In the genomic region with DNA sequence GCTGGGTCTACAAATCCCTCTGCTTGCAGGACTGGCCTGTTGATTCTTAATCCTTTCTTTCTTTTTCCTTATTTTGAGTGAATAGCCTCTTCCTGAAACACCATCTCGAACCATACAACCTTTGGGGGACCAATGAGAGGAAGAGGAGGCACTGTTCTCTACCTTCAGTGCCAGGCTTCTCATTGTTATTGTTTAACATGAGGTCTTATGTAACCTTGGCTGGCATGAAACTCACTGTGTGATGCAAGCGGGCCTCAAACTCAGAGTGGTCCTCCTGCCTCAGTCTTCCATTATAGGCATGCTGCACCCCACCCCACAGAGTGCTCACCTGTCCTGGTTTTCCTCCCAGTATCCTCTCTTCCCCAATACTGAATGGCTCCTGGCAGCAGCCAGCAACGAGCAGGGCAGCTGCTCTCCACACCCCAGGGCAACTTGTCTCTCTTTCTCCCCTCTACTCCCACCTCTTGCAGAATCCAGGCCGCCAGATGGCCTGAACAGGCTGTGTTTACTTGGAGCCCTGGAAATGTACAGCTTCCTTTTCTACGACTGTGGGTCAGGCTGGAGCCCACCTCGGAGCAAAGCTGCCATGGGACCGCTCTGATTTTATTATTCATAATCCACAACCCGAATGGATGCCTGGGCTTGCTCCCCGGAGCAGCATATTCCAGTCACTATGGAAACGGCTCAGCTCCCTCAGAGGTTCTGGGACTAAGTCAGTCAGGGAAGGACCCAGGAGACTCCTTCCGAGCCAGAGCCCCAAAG, we compare ENCODE assay signal across 8 mouse cellular contexts. TPM values are rescaled to one million over a fixed set of nuclear protein-coding genes. Genes with fewer than 3 reads are reported as not detected.
A peak's percentile ranks its signal among the peaks of the same experiment; 100 is the strongest.
DNase-seq lines count a peak whose midpoint lies in the region; ATAC-seq and TF ChIP-seq lines count a peak whose summit lies in the region.

No protein-coding gene starts in this region.

- H3K9ac ChIP-seq in forebrain, embryonic 11.5 days (ENCODE audit: low read length) = no peak overlapping the region; the same call in 1 of the 2 replicates
- H3K9ac ChIP-seq in forebrain, postnatal 0 days = no peak overlapping the region
- H3K9ac ChIP-seq in midbrain, embryonic 11.5 days (ENCODE audit: low read length) = no peak overlapping the region

- H3K4me2 ChIP-seq in forebrain, embryonic 11.5 days (ENCODE audit: low read depth, low read length, severe bottlenecking) = no peak overlapping the region
- H3K4me2 ChIP-seq in forebrain, postnatal 0 days (ENCODE audit: low read depth) = no peak overlapping the region
- H3K4me2 ChIP-seq in midbrain, embryonic 11.5 days = peak overlapping the region; percentile 7; the same call in 1 of the 2 replicates

- no peak for TF ChIP-seq CTCF in forebrain, postnatal 0 days (IDR thresholded peaks at IDR 0.05; ENCODE audit: low read depth)

- H3K9me3 ChIP-seq in forebrain, embryonic 10.5 days = no peaks in the 10 kb centered on the region
- H3K9me3 ChIP-seq in forebrain, embryonic 11.5 days (ENCODE audit: control insufficient read depth, low read length) = no peaks in the 10 kb centered on the region
- H3K9me3 ChIP-seq in forebrain, postnatal 0 days (ENCODE audit: low read length) = no peaks in the 10 kb centered on the region
- no peaks in the 10 kb centered on the region for H3K9me3 ChIP-seq in midbrain, embryonic 11.5 days (ENCODE audit: control insufficient read depth, low read length)

- H3K36me3 ChIP-seq in forebrain, embryonic 10.5 days (replicated peaks) = peaks cover 27% of the 10 kb centered on the region
- H3K36me3 ChIP-seq in forebrain, embryonic 11.5 days (ENCODE audit: control insufficient read depth, insufficient read depth, low read length) = no peaks in the 10 kb centered on the region; the same call in 1 of the 2 replicates
- H3K36me3 ChIP-seq in forebrain, postnatal 0 days (ENCODE audit: insufficient read depth) = peaks cover 7% of the 10 kb centered on the region
- no peaks in the 10 kb centered on the region; the same call in 1 of the 2 replicates for H3K36me3 ChIP-seq in midbrain, embryonic 11.5 days (ENCODE audit: control insufficient read depth, insufficient read depth, low read length)

- ATAC-seq in forebrain, embryonic 11.5 days (replicated peaks; ENCODE audit: low FRiP score) = no peak
- ATAC-seq in cerebellum, adult (ENCODE audit: insufficient number of reproducible peaks, low FRiP score, low TSS enrichment) = peak; percentile 74; the same call in 1 of the 2 replicates
- ATAC-seq in forebrain, postnatal 0 days = no peak
- ATAC-seq in midbrain, embryonic 11.5 days (ENCODE audit: low FRiP score) = peak; percentile 26; the same call in 1 of the 2 replicates

- WGBS in forebrain, embryonic 10.5 days = 64% methylated on average over 11 of the region's 11 CpGs
- 58% methylated on average over 11 of the region's 11 CpGs for WGBS in forebrain, embryonic 11.5 days
- WGBS in forebrain, postnatal 0 days = 31% methylated on average over 11 of the region's 11 CpGs
- WGBS in midbrain, embryonic 11.5 days = 45% methylated on average over 11 of the region's 11 CpGs

- peaks cover 35% of the 10 kb centered on the region for H3K4me1 ChIP-seq in forebrain, embryonic 10.5 days
- peaks cover 1% of the 10 kb centered on the region; the same call in 1 of the 2 replicates for H3K4me1 ChIP-seq in forebrain, embryonic 11.5 days (replicated peaks; ENCODE audit: control insufficient read depth, insufficient read depth, low read length)
- peaks cover 16% of the 10 kb centered on the region for H3K4me1 ChIP-seq in forebrain, postnatal 0 days (ENCODE audit: insufficient read depth)
- peaks cover 11% of the 10 kb centered on the region for H3K4me1 ChIP-seq in midbrain, embryonic 11.5 days (ENCODE audit: control insufficient read depth, insufficient read depth, low read length)

- intact Hi-C loops in heart, postnatal 10 days (cut with DNase I) = no loop called here

- peak overlapping the region; percentile 31 for H3K27ac ChIP-seq in forebrain, embryonic 10.5 days
- no peak overlapping the region for H3K27ac ChIP-seq in forebrain, embryonic 11.5 days (ENCODE audit: low read depth, low read length)
- peak overlapping the region; percentile 36; the same call in 1 of the 2 replicates for H3K27ac ChIP-seq in forebrain, postnatal 0 days (ENCODE audit: low read depth, low read length)
- H3K27ac ChIP-seq in midbrain, embryonic 11.5 days (ENCODE audit: low read depth, low read length) = peak overlapping the region; percentile 77

- no peak overlapping the region for H3K4me3 ChIP-seq in forebrain, embryonic 10.5 days
- H3K4me3 ChIP-seq in forebrain, embryonic 11.5 days (ENCODE audit: low read depth, low read length) = no peak overlapping the region
- no peak overlapping the region for H3K4me3 ChIP-seq in forebrain, postnatal 0 days (ENCODE audit: low read depth, low read length)
- H3K4me3 ChIP-seq in midbrain, embryonic 11.5 days (ENCODE audit: low read depth, low read length) = no peak overlapping the region

- DNase-seq in forebrain, embryonic 10.5 days (ENCODE audit: extremely low spot score, low spot score) = no peak
- no peak for DNase-seq in forebrain, embryonic 11.5 days (ENCODE audit: low spot score)
- peak; percentile 36 for DNase-seq in forebrain, postnatal 0 days
- no peak for DNase-seq in midbrain, embryonic 11.5 days (ENCODE audit: low spot score, missing footprints)
- no peak for DNase-seq in ovary, adult 18-20 months (ENCODE audit: low spot score)
- no peak for DNase-seq in heart, postnatal 10 days
- no peak for DNase-seq in urinary bladder, adult 2 months (ENCODE audit: low spot score)

- H3K27me3 ChIP-seq in forebrain, embryonic 10.5 days (ENCODE audit: poor library complexity, severe bottlenecking) = no peaks in the 10 kb centered on the region
- no peaks in the 10 kb centered on the region for H3K27me3 ChIP-seq in forebrain, embryonic 11.5 days (ENCODE audit: control insufficient read depth, insufficient read depth, low read length)
- no peaks in the 10 kb centered on the region for H3K27me3 ChIP-seq in forebrain, postnatal 0 days (ENCODE audit: insufficient read depth, low read length)
- H3K27me3 ChIP-seq in midbrain, embryonic 11.5 days (ENCODE audit: control insufficient read depth, insufficient read depth, low read length) = no peaks in the 10 kb centered on the region

RNA-seq across cellular contexts. Expression of a gene that starts 2.7 kb away (rescaled TPM):
- 275 and 277 TPM in 2 replicates for polyA plus RNA-seq in forebrain, embryonic 10.5 days (2016; fragmentation: Nextera tagmentation; extraction: Ambion mirVana)
- 253 and 265 TPM in 2 replicates for polyA plus RNA-seq in forebrain, embryonic 11.5 days (2014; fragmentation: Nextera tagmentation; extraction: Ambion mirVana)
- 82.1 and 86.1 TPM in 2 replicates for total RNA-seq in forebrain, postnatal 0 days (2014; rRNA removed)
- polyA plus RNA-seq in forebrain, postnatal 0 days (2015; fragmentation: Nextera tagmentation; extraction: Ambion mirVana) = 201 and 203 TPM in 2 replicates
- polyA plus RNA-seq in midbrain, embryonic 11.5 days (2014; fragmentation: Nextera tagmentation; extraction: Ambion mirVana) = 268 and 278 TPM in 2 replicates
- 100 to 1,000 TPM; 144 to 150 TPM for total RNA-seq in heart, postnatal 10 days (2021)
- 89.3 and 89.6 TPM in 2 replicates for polyA plus RNA-seq in urinary bladder, adult 2 months (2012; rRNA removed)

RNA-seq across cellular contexts. Expression of a gene that starts 19.0 kb away (rescaled TPM):
- 877 and 886 TPM in 2 replicates for polyA plus RNA-seq in forebrain, embryonic 10.5 days (2016; fragmentation: Nextera tagmentation; extraction: Ambion mirVana)
- polyA plus RNA-seq in forebrain, embryonic 11.5 days (2014; fragmentation: Nextera tagmentation; extraction: Ambion mirVana) = 814 TPM in 2 replicates
- total RNA-seq in forebrain, postnatal 0 days (2014; rRNA removed) = 339 and 418 TPM in 2 replicates
- polyA plus RNA-seq in forebrain, postnatal 0 days (2015; fragmentation: Nextera tagmentation; extraction: Ambion mirVana) = 808 and 932 TPM in 2 replicates
- 886 and 917 TPM in 2 replicates for polyA plus RNA-seq in midbrain, embryonic 11.5 days (2014; fragmentation: Nextera tagmentation; extraction: Ambion mirVana)
- 1,000 to 10,000 TPM; 1,980 to 2,006 TPM for total RNA-seq in heart, postnatal 10 days (2021)
- 561 and 600 TPM in 2 replicates for polyA plus RNA-seq in urinary bladder, adult 2 months (2012; rRNA removed)

RNA-seq across cellular contexts. Expression of a gene that starts 19.1 kb away (rescaled TPM):
- polyA plus RNA-seq in forebrain, embryonic 10.5 days (2016; fragmentation: Nextera tagmentation; extraction: Ambion mirVana) = 21.1 and 21.8 TPM in 2 replicates
- polyA plus RNA-seq in forebrain, embryonic 11.5 days (2014; fragmentation: Nextera tagmentation; extraction: Ambion mirVana) = 29.0 and 29.7 TPM in 2 replicates
- 43.0 and 45.8 TPM in 2 replicates for total RNA-seq in forebrain, postnatal 0 days (2014; rRNA removed)
- 14.4 and 16.9 TPM in 2 replicates for polyA plus RNA-seq in forebrain, postnatal 0 days (2015; fragmentation: Nextera tagmentation; extraction: Ambion mirVana)
- 20.6 and 20.9 TPM in 2 replicates for polyA plus RNA-seq in midbrain, embryonic 11.5 days (2014; fragmentation: Nextera tagmentation; extraction: Ambion mirVana)
- 10 to 100 TPM; 13.9 to 16.8 TPM for total RNA-seq in heart, postnatal 10 days (2021)
- polyA plus RNA-seq in urinary bladder, adult 2 months (2012; rRNA removed) = 10.8 and 11.9 TPM in 2 replicates

RNA-seq across cellular contexts. Expression of a gene that starts 19.1 kb away (rescaled TPM):
- 8.9 and 10.3 TPM in 2 replicates for polyA plus RNA-seq in forebrain, embryonic 10.5 days (2016; fragmentation: Nextera tagmentation; extraction: Ambion mirVana)
- polyA plus RNA-seq in forebrain, embryonic 11.5 days (2014; fragmentation: Nextera tagmentation; extraction: Ambion mirVana) = 24.5 and 27.1 TPM in 2 replicates
- total RNA-seq in forebrain, postnatal 0 days (2014; rRNA removed) = 31.7 TPM in 2 replicates
- polyA plus RNA-seq in forebrain, postnatal 0 days (2015; fragmentation: Nextera tagmentation; extraction: Ambion mirVana) = 27.1 and 29.3 TPM in 2 replicates
- polyA plus RNA-seq in midbrain, embryonic 11.5 days (2014; fragmentation: Nextera tagmentation; extraction: Ambion mirVana) = 21.6 and 24.0 TPM in 2 replicates
- 10 to 100 TPM; 22.7 to 26.7 TPM for total RNA-seq in heart, postnatal 10 days (2021)
- polyA plus RNA-seq in urinary bladder, adult 2 months (2012; rRNA removed) = 35.6 TPM in 2 replicates

RNA-seq across cellular contexts. Expression of a gene that starts 33.3 kb away (rescaled TPM):
- polyA plus RNA-seq in forebrain, embryonic 10.5 days (2016; fragmentation: Nextera tagmentation; extraction: Ambion mirVana) = 16.2 and 18.2 TPM in 2 replicates
- 22.3 and 26.0 TPM in 2 replicates for polyA plus RNA-seq in forebrain, embryonic 11.5 days (2014; fragmentation: Nextera tagmentation; extraction: Ambion mirVana)
- 52.4 and 54.5 TPM in 2 replicates for total RNA-seq in forebrain, postnatal 0 days (2014; rRNA removed)
- 42.8 and 46.6 TPM in 2 replicates for polyA plus RNA-seq in forebrain, postnatal 0 days (2015; fragmentation: Nextera tagmentation; extraction: Ambion mirVana)
- polyA plus RNA-seq in midbrain, embryonic 11.5 days (2014; fragmentation: Nextera tagmentation; extraction: Ambion mirVana) = 17.8 and 18.3 TPM in 2 replicates
- total RNA-seq in heart, postnatal 10 days (2021) = 1 to 10 TPM; 6.9 to 7.1 TPM
- 28.4 and 30.5 TPM in 2 replicates for polyA plus RNA-seq in urinary bladder, adult 2 months (2012; rRNA removed)

Comparison
In these comparisons a context has a peak if more than half of its experiments do, and no peak if none do; other contexts are left out.
1. ATAC-seq: peak in cerebellum, adult (single experiment) and midbrain, embryonic 11.5 days (single experiment); none in forebrain, embryonic 11.5 days (single experiment) and forebrain, postnatal 0 days (single experiment).